ENCODE assay signal across 14 mouse cellular contexts in genomic region chr12:117250465-117250864, GRCm38 (mm10).
DNase-seq lines count a peak whose midpoint lies in the region; ATAC-seq and TF ChIP-seq lines count a peak whose summit lies in the region.
"Had no signal": no experiment of that assay in that cellular context is flagged by ENCODE, and none has a peak within 500 bp of the region (broad histone marks: within the 10 kb centered on the region; RNA-seq: fewer than 3 reads in every experiment).

No protein-coding gene starts in this region.

- H3K4me2 ChIP-seq in embryonic facial prominence, embryonic 13.5 days = peak overlapping the region; percentile 35
- H3K4me2 ChIP-seq in hindbrain, embryonic 11.5 days (replicated peaks; ENCODE audit: low read depth, low read length) = no peak overlapping the region
- no peak overlapping the region for H3K4me2 ChIP-seq in midbrain, embryonic 11.5 days
- H3K4me2 ChIP-seq: lung, embryonic 15.5 days had no signal

- ATAC-seq in embryonic facial prominence, embryonic 13.5 days (ENCODE audit: insufficient number of reproducible peaks, insufficient read depth, low FRiP score, low TSS enrichment, low read depth) = no peak
- no peak for ATAC-seq in hindbrain, embryonic 11.5 days (ENCODE audit: low FRiP score)
- ATAC-seq in midbrain, embryonic 11.5 days (ENCODE audit: low FRiP score) = peak; percentile 10; the same call in 1 of the 2 replicates

- H3K27me3 ChIP-seq in embryonic facial prominence, embryonic 13.5 days = no peaks in the 10 kb centered on the region
- H3K27me3 ChIP-seq in hindbrain, embryonic 11.5 days (ENCODE audit: control insufficient read depth, insufficient read depth, low read length) = no peaks in the 10 kb centered on the region
- H3K27me3 ChIP-seq in midbrain, embryonic 11.5 days (ENCODE audit: control insufficient read depth, insufficient read depth, low read length) = no peaks in the 10 kb centered on the region
- H3K27me3 ChIP-seq: lung, embryonic 15.5 days had no signal

- H3K9me3 ChIP-seq in embryonic facial prominence, embryonic 13.5 days = no peaks in the 10 kb centered on the region
- H3K9me3 ChIP-seq in hindbrain, embryonic 11.5 days (ENCODE audit: control insufficient read depth, low read length) = no peaks in the 10 kb centered on the region
- H3K9me3 ChIP-seq in midbrain, embryonic 11.5 days (ENCODE audit: control insufficient read depth, low read length) = no peaks in the 10 kb centered on the region
- H3K9me3 ChIP-seq: lung, embryonic 15.5 days had no signal

- H3K4me3 ChIP-seq in embryonic facial prominence, embryonic 13.5 days = no peak overlapping the region
- no peak overlapping the region for H3K4me3 ChIP-seq in hindbrain, embryonic 11.5 days (ENCODE audit: low read depth, low read length)
- no peak overlapping the region for H3K4me3 ChIP-seq in midbrain, embryonic 11.5 days (ENCODE audit: low read depth, low read length)
- H3K4me3 ChIP-seq: erythroblast, embryonic 14.5 days; lung, embryonic 15.5 days had no signal

- no peak overlapping the region for H3K9ac ChIP-seq in embryonic facial prominence, embryonic 13.5 days
- H3K9ac ChIP-seq in hindbrain, embryonic 11.5 days (ENCODE audit: low read depth, low read length) = no peak overlapping the region
- H3K9ac ChIP-seq in midbrain, embryonic 11.5 days (ENCODE audit: low read length) = no peak overlapping the region
- H3K9ac ChIP-seq: lung, embryonic 15.5 days had no signal

- peak; percentile 83 for DNase-seq in brain, embryonic 14.5 days (ENCODE audit: low read depth)
- peak; percentile 32 for DNase-seq in hindbrain, embryonic 11.5 days (ENCODE audit: low spot score)
- DNase-seq in midbrain, embryonic 11.5 days (ENCODE audit: low spot score, missing footprints) = no peak
- DNase-seq in urinary bladder, postnatal 10 days (ENCODE audit: low spot score) = no peak
- no peak for DNase-seq in ovary, postnatal 10 days (ENCODE audit: low spot score)
- DNase-seq in layer of hippocampus, adult 18-20 months (ENCODE audit: low spot score in 2 of 2) = no peak
- DNase-seq: cerebellum, adult 8-10 months; gastrocnemius, postnatal 10 days; heart, postnatal 10 days; kidney, adult 9 months had no signal

- WGBS in embryonic facial prominence, embryonic 13.5 days = 5% methylated on average over 6 of the region's 6 CpGs
- 22% methylated on average over 6 of the region's 6 CpGs for WGBS in hindbrain, embryonic 11.5 days
- WGBS in midbrain, embryonic 11.5 days = 13% methylated on average over 6 of the region's 6 CpGs

- H3K4me1 ChIP-seq in embryonic facial prominence, embryonic 13.5 days = peaks cover 31% of the 10 kb centered on the region
- H3K4me1 ChIP-seq in hindbrain, embryonic 11.5 days (replicated peaks; ENCODE audit: control insufficient read depth, insufficient read depth, low read length) = peaks cover 16% of the 10 kb centered on the region
- H3K4me1 ChIP-seq in midbrain, embryonic 11.5 days (ENCODE audit: control insufficient read depth, insufficient read depth, low read length) = peaks cover 55% of the 10 kb centered on the region

- no peaks in the 10 kb centered on the region for H3K36me3 ChIP-seq in embryonic facial prominence, embryonic 13.5 days
- peaks cover 8% of the 10 kb centered on the region; the same call in 1 of the 2 replicates for H3K36me3 ChIP-seq in hindbrain, embryonic 11.5 days (ENCODE audit: control insufficient read depth, insufficient read depth, low read length)
- peaks cover 30% of the 10 kb centered on the region for H3K36me3 ChIP-seq in midbrain, embryonic 11.5 days (ENCODE audit: control insufficient read depth, insufficient read depth, low read length)
- H3K36me3 ChIP-seq: lung, embryonic 15.5 days had no signal

- no peak for TF ChIP-seq CTCF in brain, embryonic 14.5 days (IDR thresholded peaks at IDR 0.05; ENCODE audit: borderline replicate concordance, extremely low read depth, insufficient read depth, insufficient read length)

- no peak overlapping the region for H3K27ac ChIP-seq in embryonic facial prominence, embryonic 13.5 days
- H3K27ac ChIP-seq in hindbrain, embryonic 11.5 days (ENCODE audit: low read depth, low read length) = 0 out of 2 replicates have a peak overlapping the region, but pooled peaks have one; percentile 24
- H3K27ac ChIP-seq in midbrain, embryonic 11.5 days (ENCODE audit: low read depth, low read length) = peak overlapping the region; percentile 28; the same call in 1 of the 2 replicates
- H3K27ac ChIP-seq: lung, embryonic 15.5 days; stomach, postnatal 0 days had no signal

- TF ChIP-seq POLR2A in brain, embryonic 14.5 days (IDR thresholded peaks at IDR 0.05; ENCODE audit: borderline replicate concordance, extremely low read depth, insufficient read depth, insufficient read length, poor library complexity, severe bottlenecking) = no peak

Comparison
In these comparisons a context has a peak if more than half of its experiments do, and no peak if none do; other contexts are left out.
1. DNase-seq: peak in brain, embryonic 14.5 days (single experiment) and hindbrain, embryonic 11.5 days (single experiment); none in midbrain, embryonic 11.5 days (single experiment), urinary bladder, postnatal 10 days (single experiment), ovary, postnatal 10 days (single experiment) and layer of hippocampus, adult 18-20 months (0 of 2).